Mouse (Mus musculus) bone marrow macrophage, adult 2 months (primary cell): ENCODE measurements around the gene Haus4.

Source experiments
- CTCF ChIP-seq: IDR thresholded peaks from 2 replicates; pipeline ENCODE4 v1.5.1; 2012; ENCODE audit warnings: low read depth, mild to moderate bottlenecking, low read length, moderate library complexity
- POLR2A ChIP-seq: IDR thresholded peaks from 2 replicates; pipeline ENCODE4 v1.6.1; 2012; ENCODE audit warnings: mild to moderate bottlenecking, low read depth, low read length, borderline replicate concordance

- TF ChIP-seq CTCF (peak; percentile 94), POLR2A (no peak)
Observed at GRCm38 (mm10) chr14:54528446-54529111, 25.8 kb downstream of the Haus4 start.
